Mouse (Mus musculus) midbrain, embryonic 10.5 days (tissue): ENCODE measurements around the gene Lrrc7. TPM values are rescaled to one million over a fixed set of nuclear protein-coding genes. Genes with fewer than 3 reads are reported as not detected.

Source experiments
- DNase-seq: peaks from one replicate; pipeline ENCODE4 v3.0.0-alpha.2; 2017; ENCODE audit warnings: low spot score
- H3K27ac ChIP-seq: fragments of 300-500 bp; sonication (generic); replicated peaks from 2 replicates; pipeline ENCODE4 v1.5.1; 2016; ENCODE audit warnings: mild to moderate bottlenecking
- H3K27me3 ChIP-seq: fragments of 300-500 bp; sonication (generic); 2 replicates; pipeline ENCODE4 v1.6.1; 2016; ENCODE audit warnings: low read depth, mild to moderate bottlenecking; ENCODE audit not compliant: poor library complexity, severe bottlenecking
- H3K36me3 ChIP-seq: fragments of 300-500 bp; sonication (generic); 2 replicates; pipeline ENCODE4 v1.6.1; 2016; ENCODE audit warnings: mild to moderate bottlenecking, moderate library complexity
- H3K4me1 ChIP-seq: fragments of 300-500 bp; sonication (generic); 2 replicates; pipeline ENCODE4 v1.6.1; 2016
- H3K4me3 ChIP-seq: fragments of 300-500 bp; sonication (generic); 2 replicates; pipeline ENCODE4 v1.5.1; 2016; ENCODE audit warnings: mild to moderate bottlenecking, moderate library complexity
- H3K9me3 ChIP-seq: fragments of 300-500 bp; sonication (generic); replicated peaks from 2 replicates; pipeline ENCODE4 v1.6.1; 2016; ENCODE audit warnings: mild to moderate bottlenecking
- WGBS: fragments of 180-500 bp; shearing (Covaris S2); methylation state at CpG from one replicate; pipeline ENCODE4 v1.1.7; 2016; 5-methylcytosine and 5-hydroxymethylcytosine counted together
- polyA plus RNA-seq: library from polyadenylated mRNA; unstranded; fragments of >200 nt; fragmentation: Nextera tagmentation; extraction: Ambion mirVana; gene quantifications from 2 replicates; pipeline ENCODE4 v1.2.1, GENCODE M21; 2016

The Lrrc7 gene
- polyA plus RNA-seq, 1 experiment from 2014 or later: 0.31 TPM

GRCm38 (mm10) chr3:158340808-158341207 lies 221.2 kb downstream of the Lrrc7 start:
- no peaks in the 10 kb centered on the region for H3K27me3 ChIP-seq
- H3K4me3 ChIP-seq: no peak overlapping the region
- no peaks in the 10 kb centered on the region for H3K9me3 ChIP-seq
- DNase-seq: no peak
- no peaks in the 10 kb centered on the region for H3K4me1 ChIP-seq
- H3K36me3 ChIP-seq: no peaks in the 10 kb centered on the region
- no peak overlapping the region for H3K27ac ChIP-seq

GRCm38 (mm10) chr3:158330085-158330484 lies 231.9 kb downstream of the Lrrc7 start:
- Histone ChIP-seq H3K9me3 (no peaks in the 10 kb centered on the region; the same call in 1 of the 2 replicates), H3K27ac (no peak overlapping the region)
- DNase-seq: no peak

GRCm38 (mm10) chr3:158310391-158310790 lies 251.6 kb downstream of the Lrrc7 start:
- H3K27ac ChIP-seq: no peak overlapping the region
- no peaks in the 10 kb centered on the region for H3K27me3 ChIP-seq
- 78% methylated on average over 2 of the region's 2 CpGs for WGBS
- no peaks in the 10 kb centered on the region for H3K36me3 ChIP-seq
- DNase-seq: no peak
- no peak overlapping the region for H3K4me3 ChIP-seq
- H3K4me1 ChIP-seq: no peaks in the 10 kb centered on the region
- no peaks in the 10 kb centered on the region for H3K9me3 ChIP-seq

More at GRCm38 (mm10) chr3:158330085-158330484, 231.9 kb downstream of the Lrrc7 start:
- Histone ChIP-seq H3K27me3 (no peaks in the 10 kb centered on the region), H3K4me3 (no peak overlapping the region), H3K36me3 (no peaks in the 10 kb centered on the region), H3K4me1 (no peaks in the 10 kb centered on the region)

- Histone ChIP-seq H3K36me3 (no peaks in the 10 kb centered on the region), H3K27ac (no peak overlapping the region), H3K4me3 (no peak overlapping the region), H3K4me1 (no peaks in the 10 kb centered on the region), H3K27me3 (no peaks in the 10 kb centered on the region), H3K9me3 (no peaks in the 10 kb centered on the region)
- DNase-seq: no peak
Measured at GRCm38 (mm10) chr3:158307415-158307814, 254.6 kb downstream of the Lrrc7 start.

GRCm38 (mm10) chr3:158298732-158299131 lies 263.3 kb downstream of the Lrrc7 start:
- H3K9me3 ChIP-seq: no peaks in the 10 kb centered on the region
- H3K27me3 ChIP-seq: no peaks in the 10 kb centered on the region
- H3K36me3 ChIP-seq: no peaks in the 10 kb centered on the region
- no peaks in the 10 kb centered on the region for H3K4me1 ChIP-seq
- H3K4me3 ChIP-seq: no peak overlapping the region
- H3K27ac ChIP-seq: no peak overlapping the region
- 91% methylated on average over 3 of the region's 3 CpGs for WGBS
- no peak for DNase-seq

GRCm38 (mm10) chr3:158295041-158295440 lies 267.0 kb downstream of the Lrrc7 start:
- no peaks in the 10 kb centered on the region for H3K4me1 ChIP-seq
- WGBS: 88% methylated on average over 5 of the region's 5 CpGs
- no peaks in the 10 kb centered on the region for H3K9me3 ChIP-seq
- H3K4me3 ChIP-seq: no peak overlapping the region
- H3K27ac ChIP-seq: no peak overlapping the region
- DNase-seq: no peak
- no peaks in the 10 kb centered on the region for H3K36me3 ChIP-seq
- H3K27me3 ChIP-seq: no peaks in the 10 kb centered on the region

- H3K27ac ChIP-seq: no peak overlapping the region
- 86% methylated on average over 1 of the region's 1 CpGs for WGBS
- H3K4me1 ChIP-seq: no peaks in the 10 kb centered on the region
- H3K9me3 ChIP-seq: no peaks in the 10 kb centered on the region
- H3K4me3 ChIP-seq: no peak overlapping the region
- H3K36me3 ChIP-seq: no peaks in the 10 kb centered on the region
- DNase-seq: no peak
- no peaks in the 10 kb centered on the region for H3K27me3 ChIP-seq
Measured at GRCm38 (mm10) chr3:158284431-158284830, 277.6 kb downstream of the Lrrc7 start.

GRCm38 (mm10) chr3:158278631-158279030 lies 283.4 kb downstream of the Lrrc7 start:
- WGBS: 80% methylated on average over 2 of the region's 2 CpGs
- DNase-seq: no peak

GRCm38 (mm10) chr3:158272700-158273099 lies 289.3 kb downstream of the Lrrc7 start:
- no peak for DNase-seq
- H3K27ac ChIP-seq: no peak overlapping the region
- H3K4me1 ChIP-seq: no peaks in the 10 kb centered on the region
- no peaks in the 10 kb centered on the region for H3K36me3 ChIP-seq
- no peaks in the 10 kb centered on the region for H3K27me3 ChIP-seq
- H3K4me3 ChIP-seq: no peak overlapping the region
- no peaks in the 10 kb centered on the region for H3K9me3 ChIP-seq
- WGBS: 93% methylated on average over 1 of the region's 1 CpGs

More at GRCm38 (mm10) chr3:158278631-158279030, 283.4 kb downstream of the Lrrc7 start:
- Histone ChIP-seq H3K27me3 (no peaks in the 10 kb centered on the region), H3K36me3 (no peaks in the 10 kb centered on the region), H3K9me3 (no peaks in the 10 kb centered on the region), H3K4me1 (no peaks in the 10 kb centered on the region), H3K27ac (no peak overlapping the region), H3K4me3 (no peak overlapping the region)

GRCm38 (mm10) chr3:158270887-158271286 lies 291.1 kb downstream of the Lrrc7 start:
- no peak overlapping the region for H3K4me3 ChIP-seq
- no peaks in the 10 kb centered on the region for H3K27me3 ChIP-seq
- H3K36me3 ChIP-seq: no peaks in the 10 kb centered on the region
- no peaks in the 10 kb centered on the region for H3K9me3 ChIP-seq
- H3K27ac ChIP-seq: no peak overlapping the region
- H3K4me1 ChIP-seq: no peaks in the 10 kb centered on the region
- 95% methylated on average over 1 of the region's 1 CpGs for WGBS
- no peak for DNase-seq

GRCm38 (mm10) chr3:158252576-158252975 lies 309.4 kb downstream of the Lrrc7 start:
- Histone ChIP-seq H3K4me3 (no peak overlapping the region), H3K36me3 (no peaks in the 10 kb centered on the region)
- DNase-seq: no peak

GRCm38 (mm10) chr3:158247672-158248071 lies 314.3 kb downstream of the Lrrc7 start:
- no peak for DNase-seq
- Histone ChIP-seq H3K4me3 (no peak overlapping the region), H3K27ac (no peak overlapping the region), H3K36me3 (no peaks in the 10 kb centered on the region), H3K27me3 (no peaks in the 10 kb centered on the region), H3K4me1 (no peaks in the 10 kb centered on the region), H3K9me3 (no peaks in the 10 kb centered on the region)
- WGBS: 84% methylated on average over 1 of the region's 1 CpGs

More at GRCm38 (mm10) chr3:158252576-158252975, 309.4 kb downstream of the Lrrc7 start:
- Histone ChIP-seq H3K9me3 (no peaks in the 10 kb centered on the region), H3K27ac (no peak overlapping the region), H3K27me3 (no peaks in the 10 kb centered on the region), H3K4me1 (no peaks in the 10 kb centered on the region)

GRCm38 (mm10) chr3:158210657-158211056 lies 351.4 kb downstream of the Lrrc7 start:
- H3K27me3 ChIP-seq: no peaks in the 10 kb centered on the region
- no peak overlapping the region for H3K27ac ChIP-seq
- H3K36me3 ChIP-seq: no peaks in the 10 kb centered on the region
- H3K4me1 ChIP-seq: 0 out of 2 replicates have a peak, but pooled peaks cover 3% of the 10 kb centered on the region
- no peak overlapping the region for H3K4me3 ChIP-seq
- DNase-seq: no peak
- H3K9me3 ChIP-seq: no peaks in the 10 kb centered on the region
- WGBS: 79% methylated on average over 2 of the region's 2 CpGs

GRCm38 (mm10) chr3:158210026-158210425 lies 352.0 kb downstream of the Lrrc7 start:
- Histone ChIP-seq H3K27me3 (no peaks in the 10 kb centered on the region), H3K4me3 (no peak overlapping the region), H3K9me3 (no peaks in the 10 kb centered on the region), H3K36me3 (no peaks in the 10 kb centered on the region), H3K4me1 (0 out of 2 replicates have a peak, but pooled peaks cover 3% of the 10 kb centered on the region), H3K27ac (no peak overlapping the region)
- DNase-seq: peak; percentile 43
- WGBS: 2% methylated on average over 2 of the region's 2 CpGs
